Mouse (Mus musculus) kidney, embryonic 14.5 days (tissue): ENCODE data around the gene Jmjd7. TPM values are rescaled to one million over a fixed set of nuclear protein-coding genes. Genes with fewer than 3 reads are reported as not detected.

ENCODE experiments used
- ATAC-seq: fragments of 200-750 bp; cut with Nextera tagmentation; 2 replicates; pipeline ENCODE4 v1.8.0; 2017; ENCODE audit warnings: moderate number of reproducible peaks, mild to moderate bottlenecking, moderate TSS enrichment, moderate library complexity; ENCODE audit not compliant: low FRiP score, low TSS enrichment
- H3K27ac ChIP-seq: fragments of 300-500 bp; sonication (generic); 2 replicates; pipeline ENCODE4 v1.5.1; 2014; ENCODE audit warnings: low read depth, mild to moderate bottlenecking, low read length, moderate library complexity, mixed read lengths
- H3K27me3 ChIP-seq: fragments of 300-500 bp; sonication (generic); 2 replicates; pipeline ENCODE4 v1.6.1; 2014; ENCODE audit warnings: mild to moderate bottlenecking, low read length; ENCODE audit not compliant: control insufficient read depth, insufficient read depth
- H3K36me3 ChIP-seq: fragments of 300-500 bp; sonication (generic); 2 replicates; pipeline ENCODE4 v1.6.1; 2014; ENCODE audit warnings: low read length, mixed read lengths; ENCODE audit not compliant: control insufficient read depth, insufficient read depth
- H3K4me1 ChIP-seq: fragments of 300-500 bp; sonication (generic); 2 replicates; pipeline ENCODE4 v1.6.1; 2014; ENCODE audit warnings: low read length, mixed read lengths; ENCODE audit not compliant: control insufficient read depth, insufficient read depth
- H3K4me2 ChIP-seq: fragments of 300-500 bp; sonication (generic); replicated peaks from 2 replicates; pipeline ENCODE4 v1.6.1; 2014; ENCODE audit warnings: low read depth, mild to moderate bottlenecking, low read length
- H3K4me3 ChIP-seq: fragments of 300-500 bp; sonication (generic); 2 replicates; pipeline ENCODE4 v1.5.1; 2014; ENCODE audit warnings: mild to moderate bottlenecking, low read length
- H3K9ac ChIP-seq: fragments of 300-500 bp; sonication (generic); 2 replicates; pipeline ENCODE4 v1.6.1; 2014; ENCODE audit warnings: low read depth, mild to moderate bottlenecking, low read length, moderate library complexity
- H3K9me3 ChIP-seq: fragments of 300-500 bp; sonication (generic); 2 replicates; pipeline ENCODE4 v1.6.1; 2016; ENCODE audit warnings: low read length; ENCODE audit not compliant: control insufficient read depth
- WGBS: fragments of 180-500 bp; shearing (Covaris S2); extraction: QIAGEN DNeasy Blood & Tissue Kit; methylation state at CpG from one replicate; pipeline ENCODE4 v1.1.7; 2014; 5-methylcytosine and 5-hydroxymethylcytosine counted together
- polyA plus RNA-seq: library from polyadenylated mRNA; unstranded; fragments of >200 nt; fragmentation: Nextera tagmentation; extraction: Ambion mirVana; gene quantifications from 2 replicates; pipeline ENCODE4 v1.2.1, GENCODE M21; 2014

Jmjd7 gene
- polyA plus RNA-seq, 1 experiment from 2014 or later: 26.3 TPM

DNA sequence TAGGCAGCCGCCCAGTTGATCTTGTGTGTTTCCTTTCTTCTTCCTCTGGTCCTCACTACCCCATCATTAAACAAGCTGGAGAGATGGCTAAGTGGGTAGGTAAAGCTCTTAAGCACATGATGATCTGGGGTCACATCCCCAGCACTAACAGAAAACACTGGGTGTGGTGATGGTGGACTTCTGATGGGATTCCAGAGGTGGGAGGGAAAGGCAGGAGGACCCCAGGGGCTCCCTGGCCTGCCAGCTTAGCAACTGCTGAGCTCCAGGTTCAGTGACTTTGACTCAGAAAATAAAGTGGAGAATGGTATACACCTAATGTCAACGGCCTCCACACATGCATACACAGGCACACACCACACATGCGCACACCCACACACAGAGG, 658 bp downstream of the Jmjd7 start:
- peaks cover 4% of the 10 kb centered on the region; the same call in 1 of the 2 replicates for H3K4me1 ChIP-seq
- H3K4me2 ChIP-seq: peak overlapping the region; percentile 56
- 36% methylated on average over 3 of the region's 3 CpGs for WGBS
- H3K9me3 ChIP-seq: no peaks in the 10 kb centered on the region
- no peaks in the 10 kb centered on the region for H3K27me3 ChIP-seq
- H3K27ac ChIP-seq: peak overlapping the region; percentile 63
- H3K36me3 ChIP-seq: peaks cover 57% of the 10 kb centered on the region
- H3K4me3 ChIP-seq: peak overlapping the region; percentile 82
- ATAC-seq: peak; percentile 44
- H3K9ac ChIP-seq: peak overlapping the region; percentile 87

DNA sequence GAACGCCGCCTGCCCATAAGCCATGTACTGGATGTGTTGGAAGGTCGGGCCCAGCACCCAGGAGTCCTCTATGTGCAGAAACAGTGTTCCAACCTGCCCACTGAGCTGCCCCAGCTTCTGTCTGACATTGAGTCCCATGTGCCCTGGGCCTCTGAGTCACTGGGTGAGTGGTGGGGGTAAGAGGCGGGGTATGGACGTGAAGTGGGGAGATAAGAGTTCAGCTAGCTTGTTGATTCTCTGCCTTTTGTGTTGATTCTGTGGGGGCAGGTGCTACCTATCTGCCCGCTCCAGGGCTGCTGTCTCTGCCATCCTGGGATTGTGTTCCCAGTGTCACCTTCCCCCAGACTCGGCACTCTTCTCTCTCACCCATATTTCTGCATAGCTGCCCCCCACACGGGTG, 3.1 kb downstream of the Jmjd7 start:
- 93% methylated on average over 8 of the region's 8 CpGs for WGBS
- Histone ChIP-seq H3K36me3 (peaks cover 49% of the 10 kb centered on the region), H3K27me3 (no peaks in the 10 kb centered on the region), H3K9me3 (no peaks in the 10 kb centered on the region), H3K4me3 (no peak overlapping the region), H3K27ac (no peak overlapping the region), H3K9ac (no peak overlapping the region), H3K4me1 (peaks cover 4% of the 10 kb centered on the region; the same call in 1 of the 2 replicates), H3K4me2 (no peak overlapping the region)
- ATAC-seq: no peak

DNA sequence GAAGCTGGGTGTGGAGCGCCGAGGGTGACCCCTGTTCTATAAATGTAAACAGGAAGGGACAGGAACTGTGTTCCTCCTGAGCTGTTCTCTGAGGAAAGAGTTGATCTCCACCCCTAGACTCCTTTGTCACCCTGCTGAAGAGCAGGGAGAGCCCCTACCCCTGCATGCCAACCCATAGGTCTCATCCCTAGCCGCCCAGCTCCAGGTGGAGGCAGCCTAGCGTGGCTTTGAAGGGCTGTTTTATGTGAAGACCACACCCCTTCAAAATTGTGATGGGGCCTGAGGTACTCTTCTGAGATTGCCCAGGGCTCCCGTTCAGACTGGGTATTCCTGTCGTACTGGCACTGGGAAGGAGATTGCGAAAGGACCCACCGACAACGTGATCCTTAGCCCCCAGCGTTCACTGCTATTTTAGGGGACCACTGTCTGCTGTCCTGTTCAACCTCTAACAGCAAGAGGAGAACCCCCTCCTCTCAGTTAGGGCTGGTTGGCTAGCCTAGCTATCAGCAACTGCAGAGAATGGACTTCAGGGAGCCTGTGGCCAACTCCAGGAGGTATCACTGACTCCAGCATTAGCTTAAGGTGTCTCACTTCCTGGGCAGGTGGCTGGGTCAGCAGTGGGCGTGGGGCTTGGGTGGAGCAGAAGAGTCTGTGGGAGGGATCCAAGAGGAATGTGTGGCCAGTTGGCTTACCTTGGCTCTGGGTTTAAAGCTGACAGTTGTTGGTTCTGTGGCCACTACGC, 5.6 kb downstream of the Jmjd7 start, which contains the start of gene Pla2g4b:
Gene Pla2g4b (plus strand): TSS at position 692 of the 742 bp plus-strand sequence.
- Histone ChIP-seq H3K4me2 (no peak within 1 kb of the TSS), H3K36me3 (peaks cover 67% of the 10 kb centered on the region)
- 88% methylated on average over 12 of the region's 12 CpGs for WGBS

DNA sequence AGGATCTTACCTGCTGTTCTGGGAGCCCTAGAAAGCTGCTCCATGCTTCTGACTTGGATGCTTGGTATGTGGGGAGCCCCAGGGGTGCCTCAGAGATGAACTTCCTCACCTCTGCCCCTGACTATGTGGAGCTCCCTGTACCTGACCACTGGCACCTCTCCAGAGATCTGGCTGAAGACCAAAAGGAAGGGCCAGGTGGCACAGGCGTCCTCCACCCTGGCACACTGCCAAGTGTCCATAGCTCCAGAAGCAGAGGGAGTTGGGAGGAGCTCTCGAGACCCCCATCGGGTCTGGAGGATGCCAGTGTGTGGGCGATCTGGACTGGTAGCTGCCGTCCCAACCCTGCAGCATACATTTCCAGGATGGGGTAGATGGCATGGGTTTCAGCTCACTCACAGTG, 6.4 kb downstream of the Jmjd7 start:
- Histone ChIP-seq H3K4me3 (no peak overlapping the region), H3K36me3 (peaks cover 75% of the 10 kb centered on the region), H3K9ac (no peak overlapping the region), H3K27me3 (no peaks in the 10 kb centered on the region), H3K4me2 (no peak overlapping the region), H3K4me1 (no peaks in the 10 kb centered on the region), H3K9me3 (no peaks in the 10 kb centered on the region), H3K27ac (no peak overlapping the region)
- ATAC-seq: no peak
- WGBS: 83% methylated on average over 5 of the region's 5 CpGs

More for the DNA sequence above, 5.6 kb downstream of the Jmjd7 start, which contains the start of gene Pla2g4b:
- Histone ChIP-seq H3K4me1 (peaks cover 4% of the 10 kb centered on the region; the same call in 1 of the 2 replicates), H3K27ac (no peak within 1 kb of the TSS), H3K4me3 (no peak within 1 kb of the TSS), H3K27me3 (no peaks in the 10 kb centered on the region), H3K9ac (no peak within 1 kb of the TSS), H3K9me3 (no peaks in the 10 kb centered on the region)
- ATAC-seq: no peak

DNA sequence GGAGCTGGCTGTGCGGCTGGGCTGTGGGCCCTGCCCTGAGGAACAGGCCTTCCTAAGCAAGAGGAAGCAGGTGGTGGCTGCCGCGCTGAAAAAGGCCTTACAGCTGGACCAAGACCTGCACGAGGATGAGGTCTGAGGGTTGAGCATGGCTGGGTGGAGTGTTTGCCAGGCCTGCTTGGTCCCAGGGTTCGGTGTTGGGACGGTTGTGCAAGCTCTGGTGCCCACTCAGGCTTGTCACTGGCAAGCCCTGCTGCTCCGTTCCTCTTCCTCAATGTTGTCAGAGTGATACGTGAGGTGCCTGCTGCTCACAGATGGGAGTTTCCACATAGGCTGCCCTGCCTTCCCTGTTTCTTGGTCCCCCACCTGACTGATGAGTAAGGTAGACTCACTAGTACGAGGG, 10.5 kb downstream of the Jmjd7 start:
- ATAC-seq: no peak
- Histone ChIP-seq H3K9ac (no peak overlapping the region), H3K27ac (no peak overlapping the region), H3K9me3 (no peaks in the 10 kb centered on the region), H3K4me1 (no peaks in the 10 kb centered on the region), H3K4me2 (no peak overlapping the region), H3K27me3 (no peaks in the 10 kb centered on the region), H3K4me3 (no peak overlapping the region), H3K36me3 (peaks cover 83% of the 10 kb centered on the region)
- 90% methylated on average over 9 of the region's 9 CpGs for WGBS

DNA sequence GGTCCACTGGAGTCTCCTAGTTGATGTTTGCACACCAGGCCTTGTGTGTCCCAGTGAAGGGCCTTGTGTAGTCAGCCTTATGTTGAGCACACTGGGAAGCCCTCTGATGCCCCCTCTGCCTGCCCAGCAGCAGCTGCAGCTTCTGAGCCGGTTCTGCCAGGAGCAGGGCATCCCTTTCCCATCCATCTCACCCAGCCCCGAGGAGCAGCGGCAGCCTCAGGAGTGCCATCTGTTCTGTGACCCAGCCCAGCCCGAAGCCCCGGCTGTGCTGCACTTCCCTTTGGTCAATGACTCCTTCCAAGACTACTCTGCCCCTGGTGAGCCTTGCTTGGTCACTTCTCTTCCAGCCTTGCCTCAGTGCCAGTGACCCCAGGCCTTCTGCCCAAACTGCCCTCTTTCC, 13.7 kb downstream of the Jmjd7 start:
- Histone ChIP-seq H3K36me3 (peaks cover 63% of the 10 kb centered on the region), H3K9ac (no peak overlapping the region)
- WGBS: 89% methylated on average over 5 of the region's 5 CpGs

DNA sequence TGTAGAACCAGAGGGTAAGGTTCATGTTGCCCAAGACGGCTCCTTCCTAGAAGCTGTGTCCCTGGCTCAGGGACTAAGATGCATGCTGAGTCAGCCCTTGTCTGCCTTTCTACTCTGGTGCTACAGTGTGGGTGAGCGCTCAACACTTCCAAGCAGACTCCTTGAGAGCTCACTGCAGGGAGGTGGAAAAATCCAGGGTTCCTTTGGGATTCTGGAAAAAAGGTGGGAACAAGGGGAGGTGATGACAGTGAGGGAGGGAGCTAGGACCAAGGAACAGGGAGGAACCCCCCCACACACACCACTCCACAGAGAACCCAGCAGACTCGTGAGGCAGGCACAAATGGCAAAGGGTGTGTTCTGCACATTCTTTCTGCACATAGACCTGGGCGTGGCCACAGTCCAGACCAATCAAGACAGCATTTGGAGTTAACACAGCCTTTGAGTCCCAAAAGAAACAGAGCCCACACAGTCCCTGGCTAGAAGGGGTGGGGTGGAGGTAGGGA, 16.9 kb downstream of the Jmjd7 start:
- Histone ChIP-seq H3K9me3 (no peaks in the 10 kb centered on the region), H3K27ac (no peak overlapping the region; the same call in 1 of the 2 replicates), H3K4me1 (no peaks in the 10 kb centered on the region), H3K27me3 (peaks cover 2% of the 10 kb centered on the region; the same call in 1 of the 2 replicates), H3K4me3 (no peak overlapping the region), H3K4me2 (no peak overlapping the region), H3K9ac (no peak overlapping the region), H3K36me3 (peaks cover 33% of the 10 kb centered on the region)
- WGBS: 47% methylated on average over 4 of the region's 4 CpGs
- 0 out of 2 replicates have a peak, but pooled peaks have one; percentile 47 for ATAC-seq

More for the DNA sequence above, 13.7 kb downstream of the Jmjd7 start:
- Histone ChIP-seq H3K4me3 (no peak overlapping the region), H3K9me3 (no peaks in the 10 kb centered on the region), H3K4me2 (no peak overlapping the region), H3K27me3 (no peaks in the 10 kb centered on the region), H3K4me1 (no peaks in the 10 kb centered on the region), H3K27ac (no peak overlapping the region)
- ATAC-seq: no peak

DNA sequence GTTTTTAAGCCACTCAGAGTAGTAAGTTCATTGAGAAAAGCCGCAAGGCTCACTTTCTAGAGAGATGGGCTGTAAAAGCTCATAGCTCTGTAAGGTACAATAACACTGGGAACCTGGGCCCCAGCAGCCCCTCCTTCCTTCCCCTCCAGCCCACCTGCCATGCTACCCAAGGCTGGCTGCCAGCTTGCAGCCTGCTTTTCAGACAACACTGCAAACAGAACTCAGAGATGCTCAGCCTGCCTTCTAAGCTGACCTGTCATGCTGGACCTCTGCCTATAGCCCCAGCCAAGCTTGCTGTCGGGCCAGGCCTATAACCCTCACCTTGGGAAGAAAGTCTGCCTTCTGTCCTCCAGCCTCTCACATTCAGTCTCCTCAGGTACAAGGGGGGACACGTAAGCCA, 17.4 kb downstream of the Jmjd7 start:
- no peak for ATAC-seq
- Histone ChIP-seq H3K27ac (no peak overlapping the region), H3K4me2 (no peak overlapping the region), H3K9me3 (no peaks in the 10 kb centered on the region), H3K27me3 (peaks cover 2% of the 10 kb centered on the region; the same call in 1 of the 2 replicates), H3K4me1 (no peaks in the 10 kb centered on the region), H3K9ac (no peak overlapping the region), H3K36me3 (peaks cover 28% of the 10 kb centered on the region), H3K4me3 (no peak overlapping the region)
- whole genome bisulfite sequencing: 67% methylated on average over 3 of the region's 3 CpGs
